Mouse (Mus musculus) midbrain, embryonic 11.5 days (tissue): ENCODE measurements around the gene Wdr73. TPM values are rescaled to one million over a fixed set of nuclear protein-coding genes. Genes with fewer than 3 reads are reported as not detected.

Source experiments
- ATAC-seq: fragments of 200-750 bp; cut with Nextera tagmentation; 2 replicates; pipeline ENCODE4 v1.8.0; 2017; ENCODE audit warnings: moderate TSS enrichment, moderate library complexity; ENCODE audit not compliant: low FRiP score
- DNase-seq: peaks from one replicate; pipeline ENCODE4 v3.0.0; 2015; ENCODE audit warnings: low spot score; ENCODE audit errors: missing footprints
- H3K27ac ChIP-seq: fragments of 300-500 bp; sonication (generic); 2 replicates; pipeline ENCODE4 v1.5.1; 2014; ENCODE audit warnings: low read depth, low read length
- H3K27me3 ChIP-seq: fragments of 300-500 bp; sonication (generic); 2 replicates; pipeline ENCODE4 v1.6.1; 2014; ENCODE audit warnings: mild to moderate bottlenecking, low read length, moderate library complexity, mixed read lengths; ENCODE audit not compliant: control insufficient read depth, insufficient read depth
- H3K36me3 ChIP-seq: fragments of 300-500 bp; sonication (generic); 2 replicates; pipeline ENCODE4 v1.6.1; 2014; ENCODE audit warnings: mild to moderate bottlenecking, low read length, moderate library complexity, mixed read lengths; ENCODE audit not compliant: control insufficient read depth, insufficient read depth
- H3K4me1 ChIP-seq: fragments of 300-500 bp; sonication (generic); 2 replicates; pipeline ENCODE4 v1.6.1; 2014; ENCODE audit warnings: low read length; ENCODE audit not compliant: control insufficient read depth, insufficient read depth
- H3K4me2 ChIP-seq: fragments of 300-500 bp; sonication (generic); 2 replicates; pipeline ENCODE4 v1.6.1; 2014; ENCODE audit warnings: mild to moderate bottlenecking, moderate library complexity
- H3K4me3 ChIP-seq: fragments of 300-500 bp; sonication (generic); 2 replicates; pipeline ENCODE4 v1.5.1; 2014; ENCODE audit warnings: low read depth, low read length
- H3K9ac ChIP-seq: fragments of 300-500 bp; sonication (generic); 2 replicates; pipeline ENCODE4 v1.6.1; 2014; ENCODE audit warnings: low read length
- H3K9me3 ChIP-seq: fragments of 300-500 bp; sonication (generic); 2 replicates; pipeline ENCODE4 v1.6.1; 2016; ENCODE audit warnings: low read length; ENCODE audit not compliant: control insufficient read depth
- WGBS: fragments of 180-500 bp; shearing (Covaris S2); extraction: QIAGEN DNeasy Blood & Tissue Kit; methylation state at CpG from one replicate; pipeline ENCODE4 v1.1.7; 2014; 5-methylcytosine and 5-hydroxymethylcytosine counted together
- polyA plus RNA-seq: library from polyadenylated mRNA; unstranded; fragments of >200 nt; fragmentation: Nextera tagmentation; extraction: Ambion mirVana; gene quantifications from 2 replicates; pipeline ENCODE4 v1.2.1, GENCODE M21; 2014

Wdr73 gene
- polyA plus RNA-seq, 1 experiment from 2014 or later, result 36.1 TPM

DNA sequence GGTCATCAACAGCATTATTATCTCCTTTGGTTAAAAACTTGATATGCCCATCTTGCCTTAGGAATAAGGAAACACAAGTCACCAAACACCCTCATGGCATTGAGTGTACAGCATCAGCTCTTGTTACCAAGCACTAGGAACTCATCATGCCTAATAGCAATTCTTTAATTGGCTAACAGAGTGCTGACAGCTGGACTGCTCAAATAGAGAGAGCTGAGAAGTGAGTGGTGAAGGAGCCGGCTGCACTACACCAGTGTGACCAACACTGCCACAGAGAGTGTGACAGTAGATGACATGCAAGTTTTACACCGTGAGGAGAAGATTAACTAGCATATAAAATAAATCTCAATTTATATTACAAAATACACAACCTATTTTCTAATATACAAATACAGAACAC, 22.1 kb upstream of the Wdr73 start:
- no peak overlapping the region for H3K4me3 ChIP-seq
- ATAC-seq, result no peak
- H3K27me3 ChIP-seq, result no peaks in the 10 kb centered on the region
- peaks cover 19% of the 10 kb centered on the region for H3K36me3 ChIP-seq
- DNase-seq, result peak; percentile 51
- H3K4me2 ChIP-seq, result no peak overlapping the region
- WGBS, result 96% methylated on average over 2 of the region's 2 CpGs
- no peaks in the 10 kb centered on the region for H3K4me1 ChIP-seq
- no peak overlapping the region for H3K9ac ChIP-seq
- no peaks in the 10 kb centered on the region for H3K9me3 ChIP-seq
- H3K27ac ChIP-seq, result no peak overlapping the region

DNA sequence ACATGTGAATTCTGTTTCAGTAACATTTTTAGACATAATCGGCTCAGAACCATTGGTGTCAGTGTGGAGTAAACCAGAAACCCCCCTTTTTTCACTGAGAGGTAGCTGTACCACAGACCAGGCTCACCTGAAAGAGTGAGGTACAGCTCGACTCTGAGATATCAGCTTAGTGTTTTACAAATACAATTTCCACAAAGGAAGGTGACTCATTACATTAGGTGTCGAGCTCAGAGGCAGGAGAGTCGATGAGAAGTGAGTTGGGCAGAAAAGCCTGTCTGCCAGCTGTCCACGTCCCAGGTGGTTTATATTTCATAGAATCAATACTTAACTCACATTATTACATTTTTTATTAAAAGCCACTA, 18.6 kb upstream of the Wdr73 start:
- Histone ChIP-seq H3K27me3 (no peaks in the 10 kb centered on the region), H3K4me2 (no peak overlapping the region), H3K4me1 (no peaks in the 10 kb centered on the region), H3K36me3 (peaks cover 14% of the 10 kb centered on the region), H3K27ac (no peak overlapping the region), H3K4me3 (no peak overlapping the region), H3K9ac (no peak overlapping the region), H3K9me3 (no peaks in the 10 kb centered on the region)
- DNase-seq (no peak), ATAC-seq (no peak)
- 91% methylated on average over 5 of the region's 5 CpGs for WGBS

DNA sequence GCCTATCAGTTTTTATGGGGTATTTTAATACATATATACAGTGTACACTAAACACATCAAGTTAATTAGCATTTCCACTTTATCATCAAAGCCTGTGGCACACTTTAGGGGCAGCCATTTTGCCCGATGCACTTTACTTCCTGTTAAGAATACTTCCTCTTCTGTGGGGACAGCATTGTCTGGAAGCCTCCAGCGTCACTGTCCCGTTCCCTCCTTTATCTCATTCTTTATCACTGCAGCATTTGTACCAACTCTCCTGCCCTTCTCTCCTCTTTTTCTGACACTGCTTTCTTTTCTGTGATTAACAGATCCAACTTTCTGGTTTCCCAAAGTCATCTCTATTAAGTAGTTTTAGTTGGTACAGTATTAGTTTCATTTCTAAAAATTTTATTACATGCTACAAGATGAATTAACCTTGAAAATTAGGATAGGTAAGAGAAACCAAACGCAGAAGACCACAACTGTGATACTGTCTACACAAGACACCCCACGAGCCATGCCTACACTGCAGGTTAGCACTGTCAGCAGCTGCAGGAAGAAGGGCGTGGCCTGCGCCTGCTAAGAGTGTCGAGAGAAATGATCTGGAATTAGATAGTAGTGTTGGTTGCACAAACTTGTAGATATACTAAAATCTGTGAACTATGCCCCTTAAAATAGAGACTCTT, 18.0 kb upstream of the Wdr73 start:
- no peak for ATAC-seq
- WGBS, result 88% methylated on average over 8 of the region's 8 CpGs

DNA sequence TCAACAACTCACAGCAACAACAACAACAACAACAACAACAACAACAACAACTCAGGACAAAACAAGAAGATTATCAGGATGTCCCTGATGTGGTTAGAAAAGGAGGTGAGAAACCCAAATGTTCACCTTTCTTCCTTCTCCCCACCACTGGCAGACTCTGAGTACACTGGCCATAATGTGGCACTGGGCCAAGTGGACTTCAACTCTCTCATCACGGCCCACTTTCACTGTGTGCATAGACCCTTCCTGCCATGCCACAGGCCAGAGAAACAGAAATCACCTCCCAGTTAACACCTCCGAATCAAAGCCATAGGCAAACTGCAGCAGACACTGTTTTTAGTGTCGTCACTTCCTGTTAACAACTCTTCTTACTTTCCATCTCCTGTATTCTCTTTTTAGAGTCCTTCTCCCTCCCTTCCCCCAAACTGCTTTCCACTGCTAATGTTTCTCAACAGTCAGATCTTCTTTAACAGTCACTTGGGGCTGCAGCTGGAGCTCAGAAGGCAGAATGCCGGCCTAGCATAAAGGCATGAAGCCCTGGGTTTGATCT, 16.9 kb upstream of the Wdr73 start:
- Histone ChIP-seq H3K9ac (no peak overlapping the region), H3K9me3 (no peaks in the 10 kb centered on the region), H3K4me2 (no peak overlapping the region), H3K4me3 (no peak overlapping the region), H3K27me3 (no peaks in the 10 kb centered on the region), H3K27ac (no peak overlapping the region), H3K4me1 (no peaks in the 10 kb centered on the region), H3K36me3 (peaks cover 10% of the 10 kb centered on the region)
- WGBS, result 94% methylated on average over 4 of the region's 4 CpGs
- ATAC-seq (no peak), DNase-seq (peak; percentile 57)

More for the DNA sequence above, 18.0 kb upstream of the Wdr73 start:
- H3K4me3 ChIP-seq, result no peak overlapping the region
- no peaks in the 10 kb centered on the region for H3K4me1 ChIP-seq
- H3K9me3 ChIP-seq, result no peaks in the 10 kb centered on the region
- peaks cover 13% of the 10 kb centered on the region for H3K36me3 ChIP-seq
- H3K9ac ChIP-seq, result no peak overlapping the region
- no peak overlapping the region for H3K4me2 ChIP-seq
- DNase-seq, result peak; percentile 17
- H3K27ac ChIP-seq, result no peak overlapping the region
- no peaks in the 10 kb centered on the region for H3K27me3 ChIP-seq

DNA sequence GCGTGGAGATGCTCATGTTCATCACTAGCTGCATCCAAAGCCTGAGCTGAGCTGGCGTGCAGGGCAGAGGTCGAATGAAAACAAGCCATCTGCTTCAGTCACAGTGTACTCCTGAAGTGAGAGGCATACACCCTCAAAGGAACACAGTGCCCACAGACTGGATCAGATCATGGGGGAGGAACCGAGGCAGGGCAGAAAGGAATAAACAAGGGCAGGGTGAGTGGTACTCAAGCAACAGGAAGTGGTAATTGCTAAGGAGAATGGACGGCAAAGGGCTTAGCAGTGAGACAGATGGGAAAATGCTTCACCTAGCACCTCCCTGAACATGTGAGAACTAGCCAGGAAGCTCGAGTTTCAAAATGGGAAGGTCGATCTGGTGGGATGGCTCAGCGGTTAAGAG, 11.4 kb upstream of the Wdr73 start:
- H3K4me3 ChIP-seq, result no peak overlapping the region
- WGBS, result 93% methylated on average over 8 of the region's 8 CpGs
- no peaks in the 10 kb centered on the region for H3K4me1 ChIP-seq
- no peaks in the 10 kb centered on the region for H3K9me3 ChIP-seq
- no peak overlapping the region for H3K9ac ChIP-seq
- peaks cover 14% of the 10 kb centered on the region for H3K36me3 ChIP-seq
- ATAC-seq, result no peak
- H3K27me3 ChIP-seq, result no peaks in the 10 kb centered on the region
- no peak overlapping the region for H3K27ac ChIP-seq
- H3K4me2 ChIP-seq, result no peak overlapping the region
- DNase-seq, result no peak

DNA sequence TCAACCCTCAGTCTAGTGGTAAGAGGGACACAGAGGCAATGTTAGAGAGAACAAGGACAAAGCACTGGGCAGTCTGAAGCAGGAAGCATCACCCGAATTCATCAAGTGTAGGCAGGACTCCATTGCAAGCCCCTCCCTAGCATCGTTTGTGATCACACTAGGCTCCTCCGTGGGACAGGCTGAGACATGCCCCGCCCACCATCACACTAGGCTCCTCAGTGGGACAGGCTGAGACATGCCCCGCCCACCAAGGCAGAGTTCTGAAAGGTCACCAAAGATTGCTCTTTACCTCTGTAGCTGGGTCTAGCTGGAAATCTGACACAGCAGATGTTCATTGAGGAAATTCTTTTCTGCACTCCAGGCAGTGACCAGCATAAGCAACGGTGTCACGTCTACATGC, 10.0 kb upstream of the Wdr73 start:
- H3K9ac ChIP-seq, result no peak overlapping the region
- H3K36me3 ChIP-seq, result peaks cover 9% of the 10 kb centered on the region
- no peaks in the 10 kb centered on the region for H3K27me3 ChIP-seq
- H3K4me2 ChIP-seq, result no peak overlapping the region
- DNase-seq (peak; percentile 64), ATAC-seq (no peak)
- no peak overlapping the region for H3K27ac ChIP-seq
- no peaks in the 10 kb centered on the region for H3K9me3 ChIP-seq
- 89% methylated on average over 7 of the region's 7 CpGs for WGBS
- no peak overlapping the region for H3K4me3 ChIP-seq
- H3K4me1 ChIP-seq, result no peaks in the 10 kb centered on the region

DNA sequence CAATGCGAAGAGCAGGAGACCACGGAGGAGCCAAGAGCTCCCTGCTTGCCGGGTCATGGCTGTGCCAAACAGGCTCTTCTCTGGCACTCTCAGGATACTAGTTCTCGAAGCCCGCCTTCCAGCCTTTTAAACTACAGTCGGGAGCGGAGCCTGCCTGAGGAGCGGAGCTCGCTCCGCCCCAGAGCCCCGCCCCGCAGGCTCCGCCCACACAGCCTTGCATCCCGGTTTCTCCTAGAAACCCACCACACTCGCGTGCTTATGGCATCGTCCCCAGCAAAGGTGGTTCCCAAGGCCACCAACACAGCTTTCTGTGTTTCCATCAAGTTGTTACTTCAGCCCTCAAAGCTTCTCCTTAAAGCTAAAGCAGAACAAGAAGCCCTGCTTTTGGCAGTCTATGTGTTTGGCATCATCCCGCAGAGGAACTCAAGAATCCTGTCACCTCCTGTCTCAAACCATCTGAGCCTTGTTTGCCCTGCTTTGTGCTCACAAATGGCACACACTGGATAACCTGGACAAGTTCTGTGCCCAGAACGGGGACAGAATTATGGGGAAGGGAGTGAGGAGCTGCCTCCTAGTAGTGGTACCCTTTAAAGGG, 3.9 kb upstream of the Wdr73 start, which contains the start of gene Nmb:
Gene Nmb (minus strand): TSS at position 156 of the 595 bp plus-strand sequence.
- Histone ChIP-seq H3K9me3 (no peaks in the 10 kb centered on the region), H3K4me1 (peaks cover 12% of the 10 kb centered on the region), H3K27me3 (no peaks in the 10 kb centered on the region), H3K36me3 (no peaks in the 10 kb centered on the region), H3K4me2 (peak within 1 kb of the TSS; percentile 80), H3K27ac (no peak within 1 kb of the TSS), H3K4me3 (peak within 1 kb of the TSS; percentile 39), H3K9ac (peak within 1 kb of the TSS; percentile 69)
- ATAC-seq (peak; percentile 67), DNase-seq (peak; percentile 98)
- 4% methylated on average over 19 of the region's 19 CpGs for WGBS

DNA sequence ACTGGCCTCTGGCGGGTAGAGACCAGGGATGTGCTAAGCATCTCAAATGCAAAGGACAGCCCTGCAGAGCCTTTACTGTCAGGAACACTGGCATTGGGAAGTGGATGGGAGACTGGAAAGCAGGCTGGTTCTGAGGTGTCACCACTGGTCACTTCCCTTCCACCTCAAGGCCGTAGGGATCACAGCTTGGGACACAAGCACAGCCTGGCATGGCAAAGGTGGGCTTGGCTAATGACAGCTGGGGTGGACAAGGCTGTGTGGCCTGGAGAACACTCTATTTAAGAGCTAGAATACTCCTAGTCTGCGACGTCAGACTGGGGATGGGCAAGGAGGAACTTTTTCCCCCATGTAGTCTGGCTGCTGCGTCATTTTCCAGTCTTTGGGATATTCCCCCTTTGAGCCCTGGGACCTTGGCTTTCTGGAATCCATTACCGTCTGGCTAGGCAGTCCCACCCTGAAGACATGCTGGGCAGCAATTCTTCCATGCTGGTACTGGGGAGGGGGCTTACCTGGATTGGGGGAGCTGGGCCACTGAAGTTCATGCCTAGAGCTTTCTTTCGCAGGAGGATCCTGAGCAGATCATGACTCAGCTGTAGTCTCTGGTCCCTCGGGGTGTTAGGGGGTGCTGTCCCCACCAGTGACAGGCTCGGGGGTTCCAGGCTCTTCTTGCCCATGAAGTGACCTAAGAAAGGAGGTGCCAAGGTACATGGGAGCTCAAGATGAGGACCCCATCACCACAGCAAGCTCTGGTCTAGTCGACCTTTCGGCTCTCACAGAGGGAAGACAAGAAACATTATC, 2.8 kb upstream of the Wdr73 start:
- Histone ChIP-seq H3K4me1 (peaks cover 12% of the 10 kb centered on the region), H3K9ac (no peak overlapping the region), H3K9me3 (no peaks in the 10 kb centered on the region), H3K4me3 (no peak overlapping the region), H3K27me3 (no peaks in the 10 kb centered on the region), H3K27ac (no peak overlapping the region), H3K4me2 (no peak overlapping the region), H3K36me3 (no peaks in the 10 kb centered on the region)
- DNase-seq (peak; percentile 76), ATAC-seq (no peak)
- WGBS, result 83% methylated on average over 11 of the region's 11 CpGs
